In the genomic region with DNA sequence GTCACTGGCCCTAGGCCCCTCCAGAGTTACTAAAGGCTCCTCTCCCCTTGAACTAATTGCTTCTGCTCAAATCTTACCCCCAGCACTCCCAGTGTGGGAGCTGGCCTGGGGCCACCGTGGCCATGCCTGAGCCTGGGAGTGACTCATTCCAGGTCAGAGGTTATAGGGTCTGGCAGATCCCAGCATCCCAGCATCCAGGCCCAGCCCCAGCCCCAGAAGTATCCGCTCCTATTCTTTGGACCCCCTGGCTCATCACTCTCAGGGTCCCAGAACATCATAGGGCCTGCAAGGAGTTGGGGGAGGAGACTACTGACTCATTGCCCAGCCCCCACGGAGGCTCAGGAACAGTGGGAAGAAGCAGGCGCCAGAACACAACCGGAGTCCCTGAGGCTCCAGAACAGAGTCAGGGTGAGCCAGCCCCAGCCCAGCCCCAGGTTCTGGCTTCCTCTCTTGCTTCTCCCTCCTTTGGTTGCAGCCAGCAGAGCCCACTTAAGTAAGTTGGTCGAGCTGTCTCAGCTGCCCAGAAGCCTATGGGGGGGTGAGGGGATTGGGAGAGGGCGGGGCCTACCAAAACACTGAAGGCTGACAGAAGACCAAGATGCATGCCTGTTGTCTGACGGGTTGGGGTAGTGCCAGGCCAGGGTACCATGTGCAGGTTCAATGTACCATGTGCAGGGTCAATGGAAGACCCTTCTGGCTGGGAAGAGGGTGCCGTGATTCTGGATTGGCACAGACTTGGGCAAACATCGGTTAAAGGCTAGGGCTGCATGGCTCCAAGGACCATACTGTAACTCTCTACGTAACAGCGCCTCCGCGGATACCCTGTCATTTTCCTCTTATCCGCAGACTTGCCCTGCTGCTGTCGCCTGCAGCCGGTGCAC, we compare ENCODE assay signal across 8 mouse cellular contexts.
DNase-seq lines count a peak whose midpoint lies in the region; ATAC-seq and TF ChIP-seq lines count a peak whose summit lies in the region.

No protein-coding gene starts in this region.

- peak; percentile 48 for ATAC-seq in forebrain, embryonic 13.5 days
- peak; percentile 64 for ATAC-seq in neural tube, embryonic 12.5 days (ENCODE audit: low FRiP score, low read depth)

- no peak for TF ChIP-seq CTCF in left cerebral cortex, adult 2 months (IDR thresholded peaks at IDR 0.05)

- H3K27me3 ChIP-seq in forebrain, embryonic 13.5 days, result no peaks in the 10 kb centered on the region
- no peaks in the 10 kb centered on the region for H3K27me3 ChIP-seq in neural tube, embryonic 12.5 days (replicated peaks)

- H3K9ac ChIP-seq in forebrain, embryonic 13.5 days, result peak overlapping the region; percentile 93
- H3K9ac ChIP-seq in neural tube, embryonic 12.5 days, result peak overlapping the region; percentile 92

- peaks cover 9% of the 10 kb centered on the region; the same call in 1 of the 2 replicates for H3K36me3 ChIP-seq in forebrain, embryonic 13.5 days (ENCODE audit: poor library complexity, severe bottlenecking)
- no peaks in the 10 kb centered on the region for H3K36me3 ChIP-seq in neural tube, embryonic 12.5 days

- 1% methylated on average over 17 of the region's 17 CpGs for WGBS in forebrain, embryonic 13.5 days
- 2% methylated on average over 17 of the region's 17 CpGs for WGBS in neural tube, embryonic 12.5 days

- no peaks in the 10 kb centered on the region for H3K9me3 ChIP-seq in forebrain, embryonic 13.5 days (replicated peaks)
- no peaks in the 10 kb centered on the region for H3K9me3 ChIP-seq in neural tube, embryonic 12.5 days

- H3K4me2 ChIP-seq in forebrain, embryonic 13.5 days, result peak overlapping the region; percentile 81
- peak overlapping the region; percentile 87 for H3K4me2 ChIP-seq in neural tube, embryonic 12.5 days (replicated peaks)

- DNase-seq in left cerebral cortex, adult 2 months (ENCODE audit: extremely low spot score in 1 of 2, low spot score in 2 of 2), result peak in 1 of 2 experiments; percentile 38
- no peak for DNase-seq in left cerebral cortex, adult 11 months (ENCODE audit: low spot score)
- peak; percentile 84 for DNase-seq in NIH3T3 (ENCODE audit: low read depth)
- DNase-seq in kidney, postnatal 10 days, result peak; percentile 61
- no peak for DNase-seq in gastrocnemius, postnatal 25 days
- no peak for DNase-seq in natural killer cell, adult 2 months (ENCODE audit: low spot score in 2 of 2)

- intact Hi-C loops in left cerebral cortex, adult 2 months (cut with DNase I), result no loop called here

- peak overlapping the region; percentile 56 for H3K4me3 ChIP-seq in left cerebral cortex, adult 2 months
- H3K4me3 ChIP-seq in forebrain, embryonic 13.5 days, result peak overlapping the region; percentile 67
- H3K4me3 ChIP-seq in neural tube, embryonic 12.5 days, result peak overlapping the region; percentile 63

- peak overlapping the region; percentile 81 for H3K27ac ChIP-seq in left cerebral cortex, adult 2 months
- peak overlapping the region; percentile 98 for H3K27ac ChIP-seq in forebrain, embryonic 13.5 days
- H3K27ac ChIP-seq in neural tube, embryonic 12.5 days, result peak overlapping the region; percentile 97

- H3K4me1 ChIP-seq in forebrain, embryonic 13.5 days, result peaks cover 67% of the 10 kb centered on the region
- H3K4me1 ChIP-seq in neural tube, embryonic 12.5 days, result peaks cover 54% of the 10 kb centered on the region

Comparison
In these comparisons a context has a peak if more than half of its experiments do, and no peak if none do; other contexts are left out.
1. DNase-seq: peak in NIH3T3 (single experiment) and kidney, postnatal 10 days (single experiment); none in left cerebral cortex, adult 11 months (single experiment), gastrocnemius, postnatal 25 days (single experiment) and natural killer cell, adult 2 months (0 of 2).
2. Peak in every context shown above with its lines, with median percentiles within 50 percentile points of each other: H3K27ac ChIP-seq and H3K4me3 ChIP-seq.